Mouse (Mus musculus) right cerebral cortex, adult 18-20 months (tissue): Measurements from ENCODE around the gene Rgcc.
A peak's percentile ranks its signal among the peaks of the same experiment; 100 is the strongest.

ENCODE experiments used
- DNase-seq: peaks from one replicate; pipeline ENCODE4 v3.0.0; 2022; ENCODE audit warnings: mixed read lengths

The Rgcc gene

GRCm38 (mm10) chr14:79275870-79276395 lies 25.5 kb downstream of the Rgcc start:
- DNase-seq = no peak

- DNase-seq = no peak
Observed at GRCm38 (mm10) chr14:79275441-79275840, 26.0 kb downstream of the Rgcc start.

GRCm38 (mm10) chr14:79273697-79274477 lies 27.6 kb downstream of the Rgcc start:
- DNase-seq = no peak

- no peak for DNase-seq
Observed at GRCm38 (mm10) chr14:79272991-79273390, 28.5 kb downstream of the Rgcc start.

GRCm38 (mm10) chr14:79272188-79272694 lies 29.2 kb downstream of the Rgcc start:
- no peak for DNase-seq

GRCm38 (mm10) chr14:79269551-79269950 lies 31.9 kb downstream of the Rgcc start:
- DNase-seq = no peak

- DNase-seq = no peak
Observed at GRCm38 (mm10) chr14:79267878-79268277, 33.6 kb downstream of the Rgcc start.

GRCm38 (mm10) chr14:79267382-79267781 lies 34.1 kb downstream of the Rgcc start:
- DNase-seq = no peak

- no peak for DNase-seq
Observed at GRCm38 (mm10) chr14:79266408-79266807, 35.0 kb downstream of the Rgcc start.

- DNase-seq = no peak
Observed at GRCm38 (mm10) chr14:79265738-79266137, 35.7 kb downstream of the Rgcc start.

- DNase-seq = no peak
Observed at GRCm38 (mm10) chr14:79263321-79263720, 38.1 kb downstream of the Rgcc start.

GRCm38 (mm10) chr14:79262677-79263076 lies 38.8 kb downstream of the Rgcc start:
- peak; percentile 30 for DNase-seq

GRCm38 (mm10) chr14:79259062-79259779 lies 42.2 kb downstream of the Rgcc start:
- no peak for DNase-seq

- no peak for DNase-seq
Observed at GRCm38 (mm10) chr14:79256656-79257055, 44.8 kb downstream of the Rgcc start.

- no peak for DNase-seq
Observed at GRCm38 (mm10) chr14:79255786-79256185, 45.7 kb downstream of the Rgcc start.

- no peak for DNase-seq
Observed at GRCm38 (mm10) chr14:79251727-79252285, 49.6 kb downstream of the Rgcc start.

GRCm38 (mm10) chr14:79244571-79244970 lies 56.9 kb downstream of the Rgcc start:
- DNase-seq = no peak

GRCm38 (mm10) chr14:79243038-79243883 lies 58.2 kb downstream of the Rgcc start:
- DNase-seq = no peak

GRCm38 (mm10) chr14:79242386-79242720 lies 59.1 kb downstream of the Rgcc start:
- no peak for DNase-seq

GRCm38 (mm10) chr14:79241656-79242385 lies 59.6 kb downstream of the Rgcc start:
- DNase-seq = no peak

- DNase-seq = no peak
Observed at GRCm38 (mm10) chr14:79241057-79241570, 60.3 kb downstream of the Rgcc start.

GRCm38 (mm10) chr14:79239402-79239801 lies 62.0 kb downstream of the Rgcc start:
- peak; percentile 85 for DNase-seq
